Mouse (Mus musculus): ENCODE results near the gene 3830403N18Rik. TPM values are rescaled to one million over a fixed set of nuclear protein-coding genes. Genes with fewer than 3 reads are reported as not detected.
"Not testable (repeated sequence)": the region's sequence is repeated elsewhere in the genome, so short reads cannot be mapped to it uniquely, and the experiment has no call there.

The 3830403N18Rik gene
- not detected in 2 replicates for polyA plus RNA-seq (2011; ENCODE audit: insufficient read depth, insufficient read length, low replicate concordance, missing spikeins)

DNA sequence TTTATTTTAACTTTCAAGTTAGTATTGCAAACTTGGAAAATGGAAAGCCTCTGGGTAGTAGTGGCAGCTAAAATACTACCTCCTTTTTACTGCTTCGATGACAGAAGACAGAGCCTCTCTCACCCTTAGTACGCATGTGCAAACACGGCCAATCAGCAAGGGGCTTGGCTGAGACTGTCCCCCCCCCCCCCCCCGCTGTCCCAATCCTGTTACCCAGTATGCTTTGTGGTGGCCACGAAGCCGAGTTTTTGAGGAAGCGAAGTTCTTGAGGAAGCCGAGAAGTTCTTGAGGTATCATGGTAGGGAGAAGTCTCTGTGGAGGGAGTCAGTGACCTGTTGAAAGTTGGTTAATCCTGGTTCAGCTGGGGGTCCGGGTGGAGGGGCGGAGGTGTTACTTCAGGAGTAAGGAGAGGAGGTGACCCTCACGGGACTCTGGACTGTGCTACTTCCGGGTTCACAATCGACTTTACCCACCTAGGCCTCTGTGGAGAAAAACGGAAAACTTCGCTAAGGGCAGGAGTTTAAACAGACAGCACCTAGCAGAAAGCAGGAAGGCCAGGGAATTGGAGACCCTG, at the start of gene 3830403N18Rik:
Gene 3830403N18Rik (plus strand): TSS at position 237 of the 574 bp plus-strand sequence.
- WGBS = 71% methylated on average over 13 of the region's 15 CpGs
- not testable (repeated sequence) for H3K4me1 ChIP-seq (ENCODE audit: control insufficient read depth, insufficient read depth, low read length); H3K27ac ChIP-seq (ENCODE audit: control insufficient read depth, insufficient read depth, low read depth, low read length, poor library complexity); H3K4me3 ChIP-seq (replicated peaks; ENCODE audit: control insufficient read depth, low read depth, low read length)

DNA sequence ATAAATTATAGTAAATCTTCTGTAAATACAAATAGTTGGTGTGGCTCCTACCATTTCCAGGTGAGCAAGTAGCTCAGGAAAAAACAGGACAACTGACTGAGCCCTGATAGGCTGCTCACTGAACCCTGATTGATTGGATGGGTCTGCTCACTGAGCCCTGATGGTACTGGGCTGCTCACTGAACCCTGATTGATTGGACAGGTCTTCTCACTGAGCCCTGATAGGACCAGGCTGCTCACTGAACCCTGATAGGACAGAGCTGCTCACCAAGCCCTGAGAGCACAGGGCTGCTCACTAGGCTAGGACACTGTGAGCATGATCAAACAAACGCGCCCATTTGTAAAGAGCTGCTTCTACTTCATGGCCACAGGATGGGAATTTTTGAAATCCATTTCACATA, 15.0 kb downstream of the 3830403N18Rik start:
- Histone ChIP-seq H3K4me3 (replicated peaks; ENCODE audit: control insufficient read depth, low read depth, low read length) (no peak overlapping the region), H3K4me1 (ENCODE audit: control insufficient read depth, insufficient read depth, low read length) (no peaks in the 10 kb centered on the region), H3K27ac (ENCODE audit: control insufficient read depth, insufficient read depth, low read depth, low read length, poor library complexity) (no peak overlapping the region)
- no peak for TF ChIP-seq POLR2A (IDR thresholded peaks at IDR 0.05; ENCODE audit: borderline replicate concordance, control insufficient read depth, low read depth, low read length)
- TF ChIP-seq CTCF (IDR thresholded peaks at IDR 0.05; ENCODE audit: control insufficient read depth, insufficient read depth, low read length) = no peak
- WGBS = 86% methylated on average over 2 of the region's 2 CpGs

DNA sequence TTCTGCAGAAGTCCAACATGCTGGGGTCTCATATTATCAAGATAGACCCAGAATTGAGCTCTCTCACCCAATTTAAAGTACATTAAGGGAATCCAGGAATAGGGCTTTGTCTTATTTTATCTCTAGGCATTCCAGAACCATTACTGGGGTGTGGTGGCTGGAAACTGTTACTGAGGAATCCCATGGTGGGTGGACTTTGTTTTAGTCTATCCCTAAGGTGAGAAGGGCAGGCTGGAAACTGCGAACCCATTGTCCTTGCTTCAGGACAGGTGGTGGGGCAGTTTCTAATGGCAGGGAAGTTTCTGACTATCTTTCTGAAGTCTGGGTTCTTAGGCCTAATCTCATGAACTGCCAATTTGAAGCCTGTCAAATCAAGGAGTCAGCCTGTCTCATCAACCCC, 50.1 kb downstream of the 3830403N18Rik start:
- no CpG with 5 or more reads among the region's 1 CpGs for WGBS
- H3K4me3 ChIP-seq (replicated peaks; ENCODE audit: control insufficient read depth, low read depth, low read length); H3K27ac ChIP-seq (ENCODE audit: control insufficient read depth, insufficient read depth, low read depth, low read length, poor library complexity); H3K4me1 ChIP-seq (ENCODE audit: control insufficient read depth, insufficient read depth, low read length): not testable (repeated sequence)

Other genes with a start within 250 kb of the 3830403N18Rik start
- gene Gm773, start 76.3 kb downstream of the 3830403N18Rik start, polyA plus RNA-seq (2011; ENCODE audit: insufficient read depth, insufficient read length, low replicate concordance, missing spikeins) = not detected in 2 replicates
- 1.1 TPM in 1 of 2 replicates, not detected in the other for gene Zfp449, start 209.8 kb downstream of the 3830403N18Rik start, polyA plus RNA-seq (2011; ENCODE audit: insufficient read depth, insufficient read length, low replicate concordance, missing spikeins)
- not detected in 2 replicates for gene Smim10l2a, start 238.0 kb downstream of the 3830403N18Rik start, polyA plus RNA-seq (2011; ENCODE audit: insufficient read depth, insufficient read length, low replicate concordance, missing spikeins)